Mouse (Mus musculus): Measurements from ENCODE around the gene Mill2.
"Not testable (repeated sequence)": the region's sequence is repeated elsewhere in the genome, so short reads cannot be mapped to it uniquely, and the experiment has no call there.

DNA sequence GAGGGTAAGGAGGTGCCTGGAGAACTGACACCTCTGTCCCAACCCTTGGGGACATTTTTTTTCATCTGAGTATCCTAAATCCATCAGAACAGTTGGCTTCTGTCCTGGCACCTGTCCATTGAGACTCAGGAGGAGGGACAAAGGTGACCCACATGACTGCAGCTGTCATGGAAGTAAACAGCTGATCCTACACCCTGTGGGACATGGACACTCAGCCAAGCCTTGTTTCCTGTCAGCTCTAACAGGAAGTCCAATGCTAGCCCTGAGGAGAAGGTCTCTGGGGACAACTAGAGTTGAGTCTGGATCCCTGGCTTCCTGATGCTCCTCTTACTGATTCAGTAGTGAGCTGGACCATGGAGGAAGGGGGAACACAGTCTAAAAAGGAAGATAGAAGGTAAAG is 49.1 kb upstream of the Mill2 start:
- TF ChIP-seq CTCF, POLR2A (IDR thresholded peaks at IDR 0.05; ENCODE audit: insufficient read depth, low read depth, low read length): not testable (repeated sequence)

Data from olfactory bulb, adult 2 months (tissue).